17 mouse cellular contexts compared by ENCODE assay signal in the genomic region with DNA sequence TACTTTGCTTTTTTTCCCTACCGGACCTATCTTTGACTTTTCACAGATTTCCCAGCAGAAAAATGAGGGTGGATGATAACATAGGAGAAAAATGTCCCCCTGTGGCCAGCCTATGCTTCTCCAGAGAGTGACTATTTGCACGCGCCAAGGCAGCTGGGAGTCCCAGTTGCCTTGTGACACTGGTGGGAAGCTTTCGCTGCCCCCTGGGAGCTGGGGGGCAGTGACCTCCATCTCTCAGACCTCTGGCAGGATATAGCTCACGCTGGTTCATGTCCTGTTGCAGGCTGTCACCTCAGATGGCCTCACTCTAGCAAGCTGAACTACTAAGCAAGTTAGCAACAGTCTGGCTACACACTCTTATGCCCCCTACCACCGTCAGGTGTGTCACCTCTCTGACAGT. TPM values are rescaled to one million over a fixed set of nuclear protein-coding genes. Genes with fewer than 3 reads are reported as not detected.
DNase-seq lines count a peak whose midpoint lies in the region; ATAC-seq and TF ChIP-seq lines count a peak whose summit lies in the region.
"Had no signal": no experiment of that assay in that cellular context is flagged by ENCODE, and none has a peak within 500 bp of the region (broad histone marks: within the 10 kb centered on the region; RNA-seq: fewer than 3 reads in every experiment).

No protein-coding gene starts in this region.

- no peaks in the 10 kb centered on the region for H3K4me1 ChIP-seq in kidney, embryonic 14.5 days (ENCODE audit: control insufficient read depth, insufficient read depth, low read length)
- H3K4me1 ChIP-seq in heart, embryonic 12.5 days (replicated peaks) = peaks cover 13% of the 10 kb centered on the region
- H3K4me1 ChIP-seq in kidney, adult 2 months (ENCODE audit: control insufficient read depth, insufficient read depth, low read length) = no peaks in the 10 kb centered on the region
- no peaks in the 10 kb centered on the region for H3K4me1 ChIP-seq in midbrain, embryonic 16.5 days (ENCODE audit: control insufficient read depth, insufficient read depth, low read length)
- no peaks in the 10 kb centered on the region for H3K4me1 ChIP-seq in hindbrain, embryonic 13.5 days (replicated peaks)
- H3K4me1 ChIP-seq: embryonic facial prominence, embryonic 13.5 days had no signal

- no peak overlapping the region for H3K27ac ChIP-seq in kidney, embryonic 14.5 days (ENCODE audit: low read depth, low read length)
- H3K27ac ChIP-seq in heart, embryonic 12.5 days (ENCODE audit: poor library complexity, severe bottlenecking) = no peak overlapping the region
- H3K27ac ChIP-seq in kidney, adult 2 months (ENCODE audit: insufficient read depth, low read depth, low read length) = no peak overlapping the region
- H3K27ac ChIP-seq in midbrain, embryonic 16.5 days (ENCODE audit: low read length) = no peak overlapping the region
- no peak overlapping the region for H3K27ac ChIP-seq in hindbrain, embryonic 13.5 days
- H3K27ac ChIP-seq: embryonic facial prominence, embryonic 13.5 days; forebrain, embryonic 10.5 days; hindbrain, postnatal 0 days; liver, embryonic 12.5 days had no signal

- H3K27me3 ChIP-seq in kidney, embryonic 14.5 days (ENCODE audit: control insufficient read depth, insufficient read depth, low read length) = no peaks in the 10 kb centered on the region
- H3K27me3 ChIP-seq in heart, embryonic 12.5 days (replicated peaks) = no peaks in the 10 kb centered on the region
- no peaks in the 10 kb centered on the region for H3K27me3 ChIP-seq in kidney, adult 2 months (replicated peaks; ENCODE audit: control insufficient read depth, insufficient read depth, low read length)
- H3K27me3 ChIP-seq in midbrain, embryonic 16.5 days (ENCODE audit: control insufficient read depth, insufficient read depth, low read depth, low read length) = no peaks in the 10 kb centered on the region
- no peaks in the 10 kb centered on the region for H3K27me3 ChIP-seq in hindbrain, embryonic 13.5 days
- H3K27me3 ChIP-seq: embryonic facial prominence, embryonic 13.5 days; liver, embryonic 12.5 days had no signal

- 74% methylated on average over 6 of the region's 6 CpGs for WGBS in kidney, embryonic 14.5 days
- 65% methylated on average over 6 of the region's 6 CpGs for WGBS in heart, embryonic 12.5 days
- 68% methylated on average over 6 of the region's 6 CpGs for WGBS in kidney, adult 2 months
- WGBS in midbrain, embryonic 16.5 days = 90% methylated on average over 6 of the region's 6 CpGs
- 82% methylated on average over 6 of the region's 6 CpGs for WGBS in hindbrain, embryonic 13.5 days

- no peaks in the 10 kb centered on the region for H3K36me3 ChIP-seq in kidney, embryonic 14.5 days (ENCODE audit: control insufficient read depth, insufficient read depth, low read length)
- H3K36me3 ChIP-seq in heart, embryonic 12.5 days = no peaks in the 10 kb centered on the region
- no peaks in the 10 kb centered on the region for H3K36me3 ChIP-seq in kidney, adult 2 months (ENCODE audit: control insufficient read depth, insufficient read depth, low read length)
- H3K36me3 ChIP-seq in midbrain, embryonic 16.5 days (ENCODE audit: control insufficient read depth, insufficient read depth, low read length) = no peaks in the 10 kb centered on the region
- no peaks in the 10 kb centered on the region for H3K36me3 ChIP-seq in hindbrain, embryonic 13.5 days
- H3K36me3 ChIP-seq: embryonic facial prominence, embryonic 13.5 days; forebrain, embryonic 10.5 days; G1E; liver, embryonic 12.5 days had no signal

- H3K9ac ChIP-seq in kidney, embryonic 14.5 days (ENCODE audit: low read depth, low read length) = no peak overlapping the region
- H3K9ac ChIP-seq in heart, embryonic 12.5 days = 0 out of 2 replicates have a peak overlapping the region, but pooled peaks have one; percentile 28
- no peak overlapping the region for H3K9ac ChIP-seq in midbrain, embryonic 16.5 days (ENCODE audit: low read depth, low read length)
- H3K9ac ChIP-seq in hindbrain, embryonic 13.5 days = no peak overlapping the region
- H3K9ac ChIP-seq: embryonic facial prominence, embryonic 13.5 days; liver, embryonic 12.5 days had no signal

- no peak for ATAC-seq in kidney, embryonic 14.5 days (ENCODE audit: low FRiP score, low TSS enrichment)
- no peak for ATAC-seq in heart, embryonic 12.5 days (ENCODE audit: insufficient number of reproducible peaks, low FRiP score)
- ATAC-seq in midbrain, embryonic 16.5 days = no peak
- ATAC-seq in hindbrain, embryonic 13.5 days (ENCODE audit: low FRiP score) = no peak
- ATAC-seq: hindbrain, postnatal 0 days; liver, embryonic 12.5 days; lung, postnatal 0 days had no signal

- TF ChIP-seq CTCF in kidney, adult 2 months (conservative IDR thresholded peaks at IDR 0.05; ENCODE audit: insufficient read depth, insufficient read length, low read depth, low read length) = no peak

- H3K4me2 ChIP-seq in kidney, embryonic 14.5 days (replicated peaks; ENCODE audit: low read depth, low read length) = no peak overlapping the region
- no peak overlapping the region for H3K4me2 ChIP-seq in heart, embryonic 12.5 days
- no peak overlapping the region for H3K4me2 ChIP-seq in midbrain, embryonic 16.5 days (ENCODE audit: low read length)
- no peak overlapping the region for H3K4me2 ChIP-seq in hindbrain, embryonic 13.5 days
- H3K4me2 ChIP-seq: embryonic facial prominence, embryonic 13.5 days; liver, embryonic 12.5 days had no signal

- DNase-seq in kidney, adult 18-20 months = peak; percentile 36
- peak; percentile 69 for DNase-seq in kidney, adult 2 months
- DNase-seq in skeletal muscle tissue, adult 2 months (ENCODE audit: low read depth, low spot score) = peak; percentile 54
- DNase-seq in spleen, postnatal 14 days (ENCODE audit: low spot score in 2 of 2) = no peak
- DNase-seq: cerebellum, postnatal 36 days; layer of hippocampus, adult 9-11 months; right cerebral cortex, adult 18-20 months had no signal

- H3K4me3 ChIP-seq in kidney, embryonic 14.5 days (ENCODE audit: low read length) = no peak overlapping the region
- no peak overlapping the region for H3K4me3 ChIP-seq in heart, embryonic 12.5 days
- no peak overlapping the region for H3K4me3 ChIP-seq in kidney, adult 2 months (ENCODE audit: insufficient read depth, low read depth, low read length)
- H3K4me3 ChIP-seq in midbrain, embryonic 16.5 days (ENCODE audit: low read depth, low read length) = no peak overlapping the region
- no peak overlapping the region for H3K4me3 ChIP-seq in hindbrain, embryonic 13.5 days
- H3K4me3 ChIP-seq: embryonic facial prominence, embryonic 13.5 days; forebrain, embryonic 10.5 days; liver, embryonic 12.5 days had no signal

- H3K9me3 ChIP-seq in kidney, embryonic 14.5 days (ENCODE audit: control insufficient read depth, low read length) = no peaks in the 10 kb centered on the region
- H3K9me3 ChIP-seq in heart, embryonic 12.5 days (replicated peaks) = no peaks in the 10 kb centered on the region
- no peaks in the 10 kb centered on the region for H3K9me3 ChIP-seq in midbrain, embryonic 16.5 days (replicated peaks; ENCODE audit: control insufficient read depth, low read length, poor library complexity, severe bottlenecking)
- H3K9me3 ChIP-seq in hindbrain, embryonic 13.5 days = no peaks in the 10 kb centered on the region
- H3K9me3 ChIP-seq: embryonic facial prominence, embryonic 13.5 days; forebrain, embryonic 10.5 days; liver, embryonic 12.5 days had no signal

- TF ChIP-seq POLR2A in kidney, adult 2 months (IDR thresholded peaks at IDR 0.05; ENCODE audit: low read depth, low read length) = no peak

RNA-seq across cellular contexts. Expression of gene Gpr135, which starts 39.1 kb away (rescaled TPM):
- polyA plus RNA-seq in kidney, embryonic 14.5 days (2014; fragmentation: Nextera tagmentation; extraction: Ambion mirVana) = 0.43 and 0.45 TPM in 2 replicates
- polyA plus RNA-seq in heart, embryonic 12.5 days (2016; fragmentation: Nextera tagmentation; extraction: Ambion mirVana) = 0.55 and 0.56 TPM in 2 replicates
- 3.0 and 5.5 TPM in 2 replicates for polyA plus RNA-seq in kidney, adult 2 months (2012; rRNA removed)
- 8.3 and 9.1 TPM in 2 replicates for polyA plus RNA-seq in midbrain, embryonic 16.5 days (2015; fragmentation: Nextera tagmentation; extraction: Ambion mirVana)
- polyA plus RNA-seq in hindbrain, embryonic 13.5 days (2015; fragmentation: Nextera tagmentation; extraction: Ambion mirVana) = 3.1 and 3.4 TPM in 2 replicates
- polyA plus RNA-seq: G1E had no signal

RNA-seq across cellular contexts. Expression of gene L3hypdh, which starts 53.4 kb away (rescaled TPM):
- 18.6 and 22.4 TPM in 2 replicates for polyA plus RNA-seq in kidney, embryonic 14.5 days (2014; fragmentation: Nextera tagmentation; extraction: Ambion mirVana)
- polyA plus RNA-seq in heart, embryonic 12.5 days (2016; fragmentation: Nextera tagmentation; extraction: Ambion mirVana) = 19.0 and 19.5 TPM in 2 replicates
- 35.4 and 49.9 TPM in 2 replicates for polyA plus RNA-seq in kidney, adult 2 months (2012; rRNA removed)
- polyA plus RNA-seq in midbrain, embryonic 16.5 days (2015; fragmentation: Nextera tagmentation; extraction: Ambion mirVana) = 8.8 and 10.9 TPM in 2 replicates
- 9.9 and 10.5 TPM in 2 replicates for polyA plus RNA-seq in hindbrain, embryonic 13.5 days (2015; fragmentation: Nextera tagmentation; extraction: Ambion mirVana)

RNA-seq across cellular contexts. Expression of gene Jkamp, which starts 53.6 kb away (rescaled TPM):
- polyA plus RNA-seq in kidney, embryonic 14.5 days (2014; fragmentation: Nextera tagmentation; extraction: Ambion mirVana) = 67.3 and 98.7 TPM in 2 replicates
- 63.0 and 68.5 TPM in 2 replicates for polyA plus RNA-seq in heart, embryonic 12.5 days (2016; fragmentation: Nextera tagmentation; extraction: Ambion mirVana)
- polyA plus RNA-seq in kidney, adult 2 months (2012; rRNA removed) = 104 and 114 TPM in 2 replicates
- polyA plus RNA-seq in midbrain, embryonic 16.5 days (2015; fragmentation: Nextera tagmentation; extraction: Ambion mirVana) = 117 and 127 TPM in 2 replicates
- polyA plus RNA-seq in hindbrain, embryonic 13.5 days (2015; fragmentation: Nextera tagmentation; extraction: Ambion mirVana) = 126 and 129 TPM in 2 replicates

Comparison
In these comparisons a context has a peak if more than half of its experiments do, and no peak if none do; other contexts are left out.
1. DNase-seq: peak in kidney, adult 18-20 months (single experiment), kidney, adult 2 months (single experiment) and skeletal muscle tissue, adult 2 months (single experiment); none in spleen, postnatal 14 days (0 of 2).